Comparison of ENCODE assay signal across 15 mouse cellular contexts in the genomic region with DNA sequence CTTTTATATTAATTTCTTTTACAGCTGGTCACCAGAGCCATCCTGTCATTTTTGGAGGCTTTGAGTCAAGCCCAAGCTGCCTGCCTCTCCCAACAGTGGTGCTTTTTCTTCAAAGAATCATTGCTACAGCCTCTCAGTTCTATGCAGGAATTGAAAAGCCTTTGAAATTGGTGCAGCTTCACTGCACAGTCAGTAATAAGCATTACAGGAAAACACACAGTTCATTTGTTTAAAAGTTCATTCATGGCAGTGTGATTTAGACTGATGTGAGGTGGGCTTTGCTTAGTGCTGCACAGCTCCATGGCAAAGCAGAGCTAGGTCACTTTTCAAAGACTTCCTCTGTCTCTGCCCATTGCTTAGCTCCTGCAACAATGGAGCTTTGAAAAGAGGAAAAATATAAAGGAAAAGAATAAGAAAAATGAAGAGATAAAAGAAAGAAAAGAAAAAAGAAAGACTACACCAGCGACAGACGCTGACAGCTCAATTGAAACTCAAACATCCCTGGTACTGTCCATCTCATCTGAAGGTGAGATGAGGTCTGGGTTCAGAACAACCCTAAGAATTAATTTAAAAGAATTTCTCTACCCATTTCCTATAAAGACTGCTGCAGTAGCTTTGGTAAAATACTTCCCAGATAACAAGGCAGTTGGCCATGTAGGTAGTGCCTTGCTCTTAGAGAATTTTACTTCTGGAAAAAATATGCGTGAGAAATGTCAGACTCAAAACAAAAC.
DNase-seq lines count a peak whose midpoint lies in the region; ATAC-seq lines count a peak whose summit lies in the region.
"Had no signal": no experiment of that assay in that cellular context is flagged by ENCODE, and none has a peak within 500 bp of the region (broad histone marks: within the 10 kb centered on the region; RNA-seq: fewer than 3 reads in every experiment).

No protein-coding gene starts in this region.

- intact Hi-C loops in heart, postnatal 25 days (cut with DNase I): no loop called here

- no peak overlapping the region for H3K4me3 ChIP-seq in embryonic facial prominence, embryonic 14.5 days (ENCODE audit: low read depth, low read length)
- H3K4me3 ChIP-seq in hindbrain, embryonic 15.5 days: no peak overlapping the region
- no peak overlapping the region for H3K4me3 ChIP-seq in neural tube, embryonic 12.5 days
- H3K4me3 ChIP-seq: heart, embryonic 13.5 days; liver, embryonic 12.5 days; stomach, embryonic 15.5 days had no signal

- H3K27ac ChIP-seq in embryonic facial prominence, embryonic 14.5 days (replicated peaks; ENCODE audit: low read depth, low read length): no peak overlapping the region
- no peak overlapping the region for H3K27ac ChIP-seq in hindbrain, embryonic 15.5 days (replicated peaks)
- no peak overlapping the region for H3K27ac ChIP-seq in neural tube, embryonic 12.5 days
- H3K27ac ChIP-seq: heart, embryonic 13.5 days; liver, embryonic 12.5 days; stomach, embryonic 15.5 days had no signal

- no peak overlapping the region for H3K9ac ChIP-seq in embryonic facial prominence, embryonic 14.5 days (ENCODE audit: low read depth, low read length)
- no peak overlapping the region for H3K9ac ChIP-seq in hindbrain, embryonic 15.5 days
- no peak overlapping the region for H3K9ac ChIP-seq in neural tube, embryonic 12.5 days
- H3K9ac ChIP-seq: heart, embryonic 13.5 days; liver, embryonic 12.5 days; stomach, embryonic 15.5 days had no signal

- H3K4me2 ChIP-seq in embryonic facial prominence, embryonic 14.5 days (ENCODE audit: low read depth, low read length): no peak overlapping the region
- H3K4me2 ChIP-seq in hindbrain, embryonic 15.5 days: no peak overlapping the region
- no peak overlapping the region for H3K4me2 ChIP-seq in neural tube, embryonic 12.5 days (replicated peaks)
- H3K4me2 ChIP-seq: heart, embryonic 13.5 days; liver, embryonic 12.5 days; stomach, embryonic 15.5 days had no signal

- DNase-seq in embryo, embryonic 10 days (ENCODE audit: low spot score): peak; percentile 52
- peak; percentile 2 for DNase-seq in embryonic facial prominence, embryonic 14.5 days (ENCODE audit: low spot score)
- no peak for DNase-seq in left cerebral cortex, adult 9 months (ENCODE audit: low spot score in 2 of 2)
- DNase-seq in heart, postnatal 25 days (ENCODE audit: low spot score): no peak
- no peak for DNase-seq in right cerebral cortex, adult 2 months (ENCODE audit: low spot score in 2 of 2)
- DNase-seq: cerebellum, adult 11 months; gastrocnemius, postnatal 36 days; left cerebral cortex, postnatal 4 days; thymus, postnatal 14 days had no signal

- no peak for ATAC-seq in embryonic facial prominence, embryonic 14.5 days (ENCODE audit: low read depth)
- ATAC-seq in hindbrain, embryonic 15.5 days (ENCODE audit: low FRiP score, low read depth): peak; percentile 80; the same call in 1 of the 2 replicates
- ATAC-seq in neural tube, embryonic 12.5 days (ENCODE audit: low FRiP score, low read depth): peak; percentile 94
- ATAC-seq: liver, embryonic 12.5 days; lung, postnatal 0 days had no signal

- H3K27me3 ChIP-seq in embryonic facial prominence, embryonic 14.5 days (replicated peaks; ENCODE audit: control insufficient read depth, insufficient read depth, low read length): no peaks in the 10 kb centered on the region
- no peaks in the 10 kb centered on the region for H3K27me3 ChIP-seq in hindbrain, embryonic 15.5 days
- no peaks in the 10 kb centered on the region for H3K27me3 ChIP-seq in neural tube, embryonic 12.5 days (replicated peaks)
- H3K27me3 ChIP-seq: heart, embryonic 13.5 days; liver, embryonic 12.5 days; stomach, embryonic 15.5 days had no signal

- no peaks in the 10 kb centered on the region for H3K36me3 ChIP-seq in embryonic facial prominence, embryonic 14.5 days (ENCODE audit: control insufficient read depth, insufficient read depth, low read length)
- H3K36me3 ChIP-seq in hindbrain, embryonic 15.5 days: no peaks in the 10 kb centered on the region
- H3K36me3 ChIP-seq in neural tube, embryonic 12.5 days: no peaks in the 10 kb centered on the region
- H3K36me3 ChIP-seq: heart, embryonic 13.5 days; liver, embryonic 12.5 days; stomach, embryonic 15.5 days had no signal

- no peaks in the 10 kb centered on the region for H3K9me3 ChIP-seq in embryonic facial prominence, embryonic 14.5 days (ENCODE audit: control insufficient read depth, low read length)
- no peaks in the 10 kb centered on the region for H3K9me3 ChIP-seq in hindbrain, embryonic 15.5 days
- H3K9me3 ChIP-seq in neural tube, embryonic 12.5 days: no peaks in the 10 kb centered on the region
- H3K9me3 ChIP-seq: heart, embryonic 13.5 days; liver, embryonic 12.5 days; stomach, embryonic 15.5 days had no signal

- WGBS in embryonic facial prominence, embryonic 14.5 days: 69% methylated on average over 3 of the region's 3 CpGs
- 35% methylated on average over 3 of the region's 3 CpGs for WGBS in hindbrain, embryonic 15.5 days
- 37% methylated on average over 3 of the region's 3 CpGs for WGBS in neural tube, embryonic 12.5 days

- no peaks in the 10 kb centered on the region for H3K4me1 ChIP-seq in embryonic facial prominence, embryonic 14.5 days (ENCODE audit: control insufficient read depth, insufficient read depth, low read length)
- no peaks in the 10 kb centered on the region for H3K4me1 ChIP-seq in hindbrain, embryonic 15.5 days (replicated peaks)
- no peaks in the 10 kb centered on the region for H3K4me1 ChIP-seq in neural tube, embryonic 12.5 days
- H3K4me1 ChIP-seq: heart, embryonic 13.5 days; liver, embryonic 12.5 days; stomach, embryonic 15.5 days had no signal

Comparison
In these comparisons a context has a peak if more than half of its experiments do, and no peak if none do; other contexts are left out.
1. DNase-seq: peak in embryo, embryonic 10 days (single experiment) and embryonic facial prominence, embryonic 14.5 days (single experiment); none in left cerebral cortex, adult 9 months (0 of 2), heart, postnatal 25 days (single experiment) and right cerebral cortex, adult 2 months (0 of 2).